Mouse (Mus musculus) hindbrain, postnatal 0 days (tissue): ENCODE measurements around the gene Pdcd5. TPM values are rescaled to one million over a fixed set of nuclear protein-coding genes. Genes with fewer than 3 reads are reported as not detected.
A peak's percentile ranks its signal among the peaks of the same experiment; 100 is the strongest.

Source experiments
- ATAC-seq: fragments of 200-750 bp; cut with Nextera tagmentation; 2 replicates; pipeline ENCODE4 v1.8.0; 2017; ENCODE audit warnings: mild to moderate bottlenecking, moderate TSS enrichment, moderate library complexity
- DNase-seq: peaks from one replicate; pipeline ENCODE4 v3.0.0-alpha.2; 2015; ENCODE audit warnings: low spot score
- H3K27ac ChIP-seq: fragments of 300-500 bp; sonication (generic); 2 replicates; pipeline ENCODE4 v1.5.1; 2014; ENCODE audit warnings: mild to moderate bottlenecking
- H3K27me3 ChIP-seq: fragments of 300-500 bp; sonication (generic); 2 replicates; pipeline ENCODE4 v1.6.1; 2014; ENCODE audit warnings: low read length, mixed read lengths; ENCODE audit not compliant: insufficient read depth
- H3K36me3 ChIP-seq: fragments of 300-500 bp; sonication (generic); 2 replicates; pipeline ENCODE4 v1.6.1; 2014; ENCODE audit warnings: low read length, mixed read lengths; ENCODE audit not compliant: insufficient read depth
- H3K4me1 ChIP-seq: fragments of 300-500 bp; sonication (generic); 2 replicates; pipeline ENCODE4 v1.6.1; 2014; ENCODE audit warnings: antibody characterized with exemption, low read length, mixed read lengths; ENCODE audit not compliant: insufficient read depth
- H3K4me2 ChIP-seq: fragments of 300-500 bp; sonication (generic); 2 replicates; pipeline ENCODE4 v1.6.1; 2014; ENCODE audit warnings: low read depth, mild to moderate bottlenecking, low read length, moderate library complexity, mixed read lengths
- H3K4me3 ChIP-seq: fragments of 300-500 bp; sonication (generic); 2 replicates; pipeline ENCODE4 v1.5.1; 2014; ENCODE audit warnings: low read length
- H3K9ac ChIP-seq: fragments of 300-500 bp; sonication (generic); replicated peaks from 2 replicates; pipeline ENCODE4 v1.6.1; 2014; ENCODE audit warnings: mild to moderate bottlenecking, low read length, moderate library complexity, mixed read lengths
- H3K9me3 ChIP-seq: fragments of 300-500 bp; sonication (generic); 2 replicates; pipeline ENCODE4 v1.6.1; 2016; ENCODE audit warnings: low read length, mixed read lengths
- CTCF ChIP-seq: IDR thresholded peaks from 2 replicates; pipeline ENCODE4 v1.5.1; 2016; ENCODE audit warnings: antibody characterized with exemption, control low read depth, low read depth
- WGBS: fragments of 180-500 bp; shearing (Covaris S2); extraction: QIAGEN DNeasy Blood & Tissue Kit; methylation state at CpG from one replicate; pipeline ENCODE4 v1.1.7; 2014; 5-methylcytosine and 5-hydroxymethylcytosine counted together
- polyA plus RNA-seq: library from polyadenylated mRNA; unstranded; fragments of >200 nt; fragmentation: Nextera tagmentation; extraction: Ambion mirVana; gene quantifications from 2 replicates; pipeline ENCODE4 v1.2.1, GENCODE M21; 2015
- total RNA-seq: library from RNA; depleted of rRNA; stranded (reverse); fragments of >200 nt; gene quantifications from 2 replicates; pipeline ENCODE4 v1.2.3, GENCODE M21; 2014

The Pdcd5 gene
- total and polyA plus RNA-seq, 2 experiments from 2014 or later = 35.4 to 250 TPM

DNA sequence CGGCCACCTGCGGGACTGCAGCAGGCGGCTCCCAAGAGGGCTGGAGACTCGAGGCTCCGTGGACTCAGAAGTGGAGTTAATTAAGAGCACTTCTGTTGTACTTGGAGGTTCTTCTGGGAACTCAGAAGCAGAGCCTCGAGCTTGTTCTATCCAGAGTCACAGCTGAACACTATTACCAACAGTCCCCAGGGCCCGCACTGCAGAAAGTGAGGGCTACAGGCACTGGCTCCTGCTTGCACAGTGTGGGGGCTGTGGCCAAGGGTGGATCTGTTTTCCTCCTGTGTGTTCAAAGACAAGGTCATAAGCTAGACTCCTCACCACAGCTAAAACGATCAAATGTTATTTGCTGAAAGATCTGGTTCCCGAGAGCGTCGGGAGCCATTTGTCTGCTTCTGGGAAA is 38.9 kb upstream of the Pdcd5 start:
- WGBS = 47% methylated on average over 11 of the region's 11 CpGs
- H3K4me3 ChIP-seq = no peak overlapping the region

DNA sequence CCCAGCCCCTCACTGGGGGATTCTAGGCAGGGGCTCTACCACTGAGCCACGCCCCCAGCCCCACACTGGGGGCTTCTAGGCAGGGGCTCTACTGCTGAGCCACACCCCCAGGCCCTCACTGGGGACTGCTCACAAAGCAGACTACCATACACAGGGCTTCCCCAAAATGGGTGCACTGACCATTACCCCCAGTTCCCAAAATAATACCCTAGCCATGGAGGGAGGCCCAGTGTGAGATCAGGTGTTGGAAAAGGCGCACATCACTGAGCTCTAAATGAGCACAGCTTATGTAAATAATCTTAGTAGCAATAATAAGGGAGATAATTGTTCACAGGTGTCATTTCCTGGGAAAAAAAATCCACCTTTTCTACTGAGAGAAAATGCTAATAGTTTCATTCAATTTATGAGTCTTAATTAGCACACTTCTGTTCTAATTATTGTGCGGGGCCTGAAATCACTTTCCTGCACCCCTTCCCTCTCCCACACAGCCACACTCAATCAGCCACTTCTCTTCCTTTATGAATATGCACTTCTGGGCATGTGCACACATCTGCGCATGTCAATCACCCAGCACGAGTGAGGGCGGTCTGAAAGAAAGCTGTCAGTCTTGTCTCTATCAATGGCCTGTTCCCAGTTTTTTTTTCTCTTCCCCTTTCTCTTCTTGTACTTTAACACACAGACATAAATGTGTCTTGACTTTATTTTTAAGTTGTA is 36.2 kb upstream of the Pdcd5 start:
- Histone ChIP-seq H3K4me2 (no peak overlapping the region), H3K4me3 (no peak overlapping the region), H3K9ac (no peak overlapping the region), H3K9me3 (no peaks in the 10 kb centered on the region), H3K27me3 (no peaks in the 10 kb centered on the region), H3K27ac (no peak overlapping the region), H3K4me1 (no peaks in the 10 kb centered on the region), H3K36me3 (no peaks in the 10 kb centered on the region)
- ATAC-seq (peak; percentile 55), DNase-seq (no peak)
- WGBS = 62% methylated on average over 6 of the region's 6 CpGs
- no peak for TF ChIP-seq CTCF

More for the DNA sequence above, 38.9 kb upstream of the Pdcd5 start:
- DNase-seq (no peak), ATAC-seq (0 out of 2 replicates have a peak, but pooled peaks have one; percentile 36)
- Histone ChIP-seq H3K4me1 (no peaks in the 10 kb centered on the region), H3K9ac (no peak overlapping the region), H3K27me3 (no peaks in the 10 kb centered on the region), H3K27ac (peak overlapping the region; percentile 64), H3K9me3 (no peaks in the 10 kb centered on the region), H3K4me2 (no peak overlapping the region), H3K36me3 (no peaks in the 10 kb centered on the region)
- no peak for TF ChIP-seq CTCF

DNA sequence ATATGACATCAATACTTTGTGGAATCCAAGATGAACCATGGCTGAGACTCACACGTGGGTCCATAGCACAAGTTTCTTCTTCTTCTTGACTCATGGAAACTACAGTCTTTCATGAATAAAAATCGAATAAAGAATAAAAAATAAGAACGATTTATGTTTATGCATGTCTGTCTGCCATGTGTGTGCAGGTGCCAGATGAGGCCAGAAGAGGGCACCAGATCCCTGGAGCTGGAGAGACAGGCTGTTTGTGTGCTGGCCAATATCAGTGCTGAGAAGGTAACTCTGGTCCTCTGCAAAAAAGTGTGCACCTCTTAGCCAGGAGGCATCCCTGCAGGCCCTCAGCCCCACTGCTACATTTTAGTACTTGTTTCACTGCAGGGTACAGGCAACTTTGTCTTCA is 34.2 kb upstream of the Pdcd5 start:
- Histone ChIP-seq H3K36me3 (no peaks in the 10 kb centered on the region), H3K27ac (no peak overlapping the region), H3K9me3 (no peaks in the 10 kb centered on the region), H3K4me3 (no peak overlapping the region), H3K9ac (no peak overlapping the region), H3K4me2 (no peak overlapping the region), H3K27me3 (no peaks in the 10 kb centered on the region), H3K4me1 (no peaks in the 10 kb centered on the region)
- ATAC-seq = no peak
- peak; percentile 52 for TF ChIP-seq CTCF
- no peak for DNase-seq
- 79% methylated on average over 3 of the region's 3 CpGs for WGBS

DNA sequence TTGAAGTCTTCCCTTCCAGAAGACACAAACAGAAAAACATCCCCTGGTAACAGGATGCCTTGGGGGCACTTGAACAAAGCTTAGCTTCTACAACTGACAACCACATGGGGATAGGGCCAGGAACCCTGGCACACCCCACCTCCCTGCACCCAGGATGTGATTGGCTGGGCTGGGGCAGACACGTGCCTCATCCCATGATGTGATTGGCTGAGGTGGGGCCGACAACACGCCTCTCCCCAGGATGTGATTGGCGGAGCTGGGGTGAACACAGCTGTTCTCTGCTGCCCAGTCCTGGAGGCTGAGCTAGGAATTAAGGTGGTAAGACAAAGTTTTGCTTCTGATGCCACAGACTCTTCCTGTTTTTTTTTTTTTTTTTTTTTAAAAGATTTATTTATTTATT is 31.7 kb upstream of the Pdcd5 start:
- 73% methylated on average over 4 of the region's 4 CpGs for WGBS
- H3K9me3 ChIP-seq = no peaks in the 10 kb centered on the region
- no peak overlapping the region for H3K27ac ChIP-seq
- no peak overlapping the region for H3K4me3 ChIP-seq
- DNase-seq (no peak), ATAC-seq (no peak)
- H3K9ac ChIP-seq = no peak overlapping the region
- TF ChIP-seq CTCF = no peak
- no peaks in the 10 kb centered on the region for H3K4me1 ChIP-seq
- H3K27me3 ChIP-seq = no peaks in the 10 kb centered on the region
- no peaks in the 10 kb centered on the region for H3K36me3 ChIP-seq
- no peak overlapping the region for H3K4me2 ChIP-seq

DNA sequence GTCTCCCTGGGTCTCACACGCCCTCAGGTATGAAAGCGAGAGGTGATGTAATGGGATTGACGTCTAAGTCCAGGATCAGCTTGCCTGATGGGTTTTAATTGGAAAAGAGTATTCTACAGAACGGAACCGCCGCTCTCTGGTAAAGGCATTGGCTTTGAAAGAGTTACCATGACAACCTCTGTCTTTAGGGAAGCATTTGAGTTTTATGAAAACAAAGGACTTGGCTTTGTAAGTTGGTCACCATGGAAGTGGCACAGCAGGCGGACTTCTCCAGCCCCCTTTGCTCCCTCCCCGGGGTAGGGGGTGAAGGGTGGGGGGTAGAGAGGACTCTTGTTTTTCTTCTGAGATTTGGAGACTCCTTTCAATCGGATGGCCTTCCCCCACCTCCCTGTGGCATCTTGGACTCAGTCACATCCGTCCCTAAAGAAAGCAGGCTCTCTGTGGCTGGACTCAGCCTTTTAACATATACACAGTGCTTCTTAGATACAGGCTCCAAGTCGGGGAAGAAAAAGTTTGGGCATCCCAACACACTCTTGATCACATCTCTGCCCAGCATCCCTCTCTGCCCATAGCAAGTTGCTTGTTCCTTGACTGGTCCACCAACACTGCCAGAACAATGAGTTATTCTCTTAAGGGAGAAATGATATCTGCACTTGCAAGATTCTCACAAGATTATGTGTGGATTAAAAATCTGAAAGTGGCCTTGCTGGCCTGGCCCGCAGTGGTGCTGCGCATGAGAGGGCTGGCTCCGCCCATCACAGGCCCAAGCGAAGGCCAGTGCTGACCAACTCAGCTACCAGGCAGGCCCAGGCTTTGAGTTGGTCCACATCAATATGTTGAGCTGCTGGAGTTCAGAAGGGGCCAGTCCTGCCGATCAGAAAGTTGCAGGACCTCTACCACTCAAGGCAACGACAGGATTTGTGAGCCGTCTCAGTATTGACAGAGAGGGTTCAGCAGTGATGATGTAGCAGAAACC is 21.0 kb upstream of the Pdcd5 start:
- Histone ChIP-seq H3K4me1 (peaks cover 8% of the 10 kb centered on the region; the same call in 1 of the 2 replicates), H3K4me3 (no peak overlapping the region), H3K9me3 (no peaks in the 10 kb centered on the region), H3K36me3 (no peaks in the 10 kb centered on the region), H3K4me2 (peak overlapping the region; percentile 21; the same call in 1 of the 2 replicates), H3K9ac (no peak overlapping the region), H3K27ac (peak overlapping the region; percentile 87), H3K27me3 (no peaks in the 10 kb centered on the region)
- peak; percentile 88 for DNase-seq
- peak; percentile 84 for ATAC-seq
- no peak for TF ChIP-seq CTCF
- WGBS = 19% methylated on average over 18 of the region's 18 CpGs

DNA sequence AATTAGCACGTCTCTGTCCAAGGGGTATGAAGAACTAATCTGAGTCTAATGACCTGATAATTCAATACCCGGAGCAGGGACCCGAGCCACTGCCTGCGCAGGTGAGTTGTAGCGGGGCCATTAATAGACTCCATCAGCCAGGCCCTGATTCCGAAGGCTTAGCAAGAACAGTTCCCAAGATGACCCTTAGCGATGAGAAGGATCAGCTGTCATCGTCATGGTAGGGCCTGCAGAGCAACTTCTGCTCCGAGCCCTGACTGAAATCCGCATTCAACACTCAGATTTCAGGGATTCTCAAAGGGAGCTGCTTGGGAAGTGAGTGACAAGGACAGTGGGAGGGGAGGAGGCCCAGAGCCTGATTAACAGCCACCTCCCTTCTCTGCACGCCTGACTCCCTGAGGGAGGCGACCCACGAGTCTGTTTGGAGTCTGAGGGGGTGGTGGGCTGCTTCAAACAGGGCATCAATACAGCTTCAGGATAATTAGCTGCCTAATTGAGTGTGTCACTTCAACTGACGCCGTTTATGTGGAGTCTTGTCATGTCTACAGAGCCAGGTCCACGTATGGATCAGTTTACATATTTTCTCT is 16.6 kb upstream of the Pdcd5 start:
- H3K4me3 ChIP-seq = no peak overlapping the region
- no peaks in the 10 kb centered on the region for H3K27me3 ChIP-seq
- no peak for DNase-seq
- H3K27ac ChIP-seq = peak overlapping the region; percentile 22; the same call in 1 of the 2 replicates
- no peaks in the 10 kb centered on the region for H3K36me3 ChIP-seq
- TF ChIP-seq CTCF = no peak
- no peak overlapping the region for H3K4me2 ChIP-seq
- H3K4me1 ChIP-seq = peaks cover 8% of the 10 kb centered on the region; the same call in 1 of the 2 replicates
- WGBS = 39% methylated on average over 16 of the region's 16 CpGs
- H3K9me3 ChIP-seq = no peaks in the 10 kb centered on the region
- no peak for ATAC-seq
- H3K9ac ChIP-seq = no peak overlapping the region
